Mouse (Mus musculus) gastrocnemius, postnatal 10 days (tissue): ENCODE data around the gene Abcb11. TPM values are rescaled to one million over a fixed set of nuclear protein-coding genes. Genes with fewer than 3 reads are reported as not detected.

Source experiments
- DNase-seq: peaks from one replicate; pipeline ENCODE4 v3.0.0; 2021; ENCODE audit warnings: mixed read lengths
- total RNA-seq, 2 experiments: library from RNA; stranded (reverse); gene quantifications; 2 replicates each; pipeline ENCODE4 v1.2.3; 2021

Gene Abcb11
- total RNA-seq, 2 experiments from 2014 or later: 0.05 TPM; not detected in 1

GRCm38 (mm10) chr2:69264069-69264618, 78.3 kb downstream of the Abcb11 start:
- DNase-seq: no peak

DNA sequence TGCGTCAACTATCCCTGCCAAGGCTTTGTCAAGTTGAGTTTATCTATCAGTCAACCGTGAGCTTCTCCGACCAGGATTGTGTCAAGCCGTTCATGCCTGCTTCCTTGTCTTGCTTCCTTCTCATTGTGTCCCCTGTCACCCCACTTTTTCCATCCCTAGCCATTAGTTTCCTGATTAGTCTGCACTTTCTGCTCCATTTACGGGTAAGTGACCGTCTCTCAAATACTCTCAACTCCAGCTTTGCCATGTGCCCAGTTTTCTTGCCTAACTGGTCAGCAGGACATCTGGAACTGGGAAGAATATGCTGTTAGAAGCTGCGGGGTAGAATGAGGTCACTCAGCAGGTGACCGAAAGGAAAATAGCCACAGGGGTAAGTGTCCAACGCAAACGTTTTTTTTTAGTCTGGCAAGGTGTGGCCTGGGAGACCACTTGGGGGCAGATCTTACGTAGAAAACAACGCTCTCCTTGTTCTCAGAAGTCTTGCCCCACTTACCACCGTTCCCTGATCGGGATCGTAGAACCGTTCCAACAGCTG, 94.1 kb downstream of the Abcb11 start:
- DNase-seq: no peak

GRCm38 (mm10) chr2:69247081-69247480, 95.3 kb downstream of the Abcb11 start:
- no peak for DNase-seq

DNA sequence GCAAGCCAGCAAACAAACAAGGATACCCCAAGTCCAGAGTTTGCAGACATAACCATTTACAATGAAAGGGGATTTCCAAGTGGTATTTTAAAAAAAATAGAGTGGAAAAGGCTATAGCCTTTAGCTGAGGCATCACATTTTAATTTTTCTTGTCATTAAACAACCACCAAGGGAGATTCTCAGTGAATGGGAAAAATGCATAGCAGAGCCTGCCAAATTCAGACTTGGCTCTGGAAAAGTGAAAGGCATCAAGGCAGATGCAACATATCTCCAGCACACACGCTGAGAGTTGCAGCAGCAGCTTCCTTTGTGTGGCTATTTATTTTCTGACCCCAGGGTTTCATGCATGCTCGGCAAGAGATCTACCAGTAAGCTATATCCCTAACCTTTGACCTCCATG, 97.5 kb downstream of the Abcb11 start:
- no peak for DNase-seq

DNA sequence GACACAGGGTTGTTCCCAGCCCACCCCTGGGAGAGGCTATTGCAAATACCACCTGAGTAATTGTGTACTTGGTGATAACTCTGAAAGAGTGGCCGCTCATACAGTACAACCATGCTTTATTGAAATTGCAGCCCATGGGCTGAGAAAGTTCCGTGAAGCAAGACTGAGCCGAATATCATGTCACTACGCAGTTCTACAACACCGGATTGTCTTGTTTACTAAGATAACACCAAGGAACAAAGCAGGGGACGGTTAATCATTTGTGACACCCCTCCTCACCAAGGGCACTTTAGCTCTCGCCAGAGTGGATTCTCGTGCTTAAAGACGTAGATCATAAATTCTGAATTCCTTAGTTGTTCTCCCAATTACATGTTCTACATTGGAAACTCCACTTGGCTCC, 103.1 kb downstream of the Abcb11 start:
- DNase-seq: no peak

DNA sequence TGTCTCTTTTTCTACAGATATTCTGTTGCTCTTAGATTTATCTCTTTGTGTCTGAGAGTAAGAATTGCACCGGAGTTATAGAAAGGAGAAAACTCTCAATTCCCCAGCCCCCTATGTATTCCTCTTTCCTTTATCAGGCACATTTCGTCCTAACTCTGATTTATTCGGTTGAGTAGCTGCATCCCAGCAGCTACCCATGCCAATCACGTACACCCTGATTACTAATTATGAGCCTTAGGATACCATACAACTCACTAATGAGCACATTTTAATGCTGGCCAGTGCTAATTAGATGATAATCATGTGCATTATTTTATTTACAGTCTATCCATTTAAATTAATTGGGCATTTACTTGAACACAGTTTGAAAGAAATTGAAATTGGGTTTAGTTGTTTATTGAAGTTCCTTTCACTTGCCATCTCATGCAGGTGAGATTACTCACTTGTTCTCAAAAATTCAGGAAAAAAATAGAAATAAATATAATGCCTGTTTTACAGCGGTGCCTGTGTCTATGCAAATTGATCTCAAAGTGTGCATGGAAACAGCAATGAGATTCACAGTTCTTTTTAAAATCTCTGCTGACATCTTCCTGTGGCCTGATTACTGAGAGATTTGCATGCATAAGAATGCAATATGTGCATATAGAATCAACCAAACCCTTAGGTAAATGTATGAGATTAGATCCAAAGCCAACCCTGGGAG, 107.3 kb downstream of the Abcb11 start:
- no peak for DNase-seq

- DNase-seq: no peak
These were observed 110.3 kb downstream of the Abcb11 start for GRCm38 (mm10) chr2:69232101-69232500.

DNA sequence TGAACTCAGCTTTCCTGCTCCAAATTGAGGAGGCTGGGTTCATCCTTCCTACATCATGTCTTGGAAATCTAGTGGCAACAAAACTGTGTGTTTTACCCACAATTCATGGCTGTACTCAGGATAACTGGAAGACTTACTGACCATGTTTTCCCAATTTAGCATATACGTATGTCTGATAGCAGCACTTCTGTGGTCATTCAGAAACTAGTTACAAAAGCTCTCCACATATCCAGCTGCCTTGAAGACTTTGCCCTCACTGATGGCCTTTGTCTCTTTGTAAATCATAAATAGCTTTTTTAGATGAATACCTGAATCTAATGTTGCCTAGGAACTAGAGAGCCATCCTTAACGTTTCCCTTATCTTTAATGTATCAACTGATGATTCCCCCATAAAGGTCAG, 112.3 kb downstream of the Abcb11 start:
- DNase-seq: no peak

GRCm38 (mm10) chr2:69228635-69229034, 113.8 kb downstream of the Abcb11 start:
- DNase-seq: no peak

DNA sequence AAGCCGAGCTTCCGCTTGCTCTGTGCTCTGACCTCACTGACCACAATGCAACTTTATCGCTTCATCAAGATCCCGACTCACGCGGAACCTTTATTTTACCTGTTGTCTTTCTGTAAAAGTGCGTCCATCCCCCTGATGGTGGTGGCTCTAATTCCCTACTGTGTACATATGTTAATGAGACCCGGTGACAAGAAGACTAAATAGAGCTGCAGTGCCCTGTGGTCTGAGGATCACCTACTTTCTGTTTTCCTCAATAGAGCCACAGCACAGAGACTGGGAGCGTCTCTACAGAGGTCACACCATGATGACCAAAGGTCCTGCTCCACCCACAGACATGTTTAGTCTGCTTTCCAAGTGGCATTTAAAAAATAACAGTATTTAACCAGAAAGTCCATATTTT, 115.5 kb downstream of the Abcb11 start:
- DNase-seq: no peak

DNA sequence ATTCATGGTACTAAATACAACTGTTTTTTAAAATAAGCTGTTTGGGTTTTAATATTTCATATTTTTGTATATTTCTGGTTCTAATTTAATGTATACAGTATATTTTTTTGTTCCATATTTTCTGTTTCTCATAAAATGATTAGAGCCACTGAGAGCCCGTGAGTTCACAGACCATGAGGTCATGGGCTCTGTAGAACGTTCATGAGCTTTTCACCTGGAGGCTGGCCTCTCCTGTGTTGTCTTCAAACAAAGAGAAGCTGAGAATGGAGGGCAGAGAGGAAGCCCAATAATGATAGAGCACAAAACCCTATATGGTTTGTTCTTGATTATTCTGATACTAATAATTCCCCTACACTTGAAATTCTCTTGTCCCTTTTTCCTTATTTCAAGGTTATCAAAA, 117.7 kb downstream of the Abcb11 start:
- no peak for DNase-seq

GRCm38 (mm10) chr2:69222815-69223214, 119.6 kb downstream of the Abcb11 start:
- no peak for DNase-seq

DNA sequence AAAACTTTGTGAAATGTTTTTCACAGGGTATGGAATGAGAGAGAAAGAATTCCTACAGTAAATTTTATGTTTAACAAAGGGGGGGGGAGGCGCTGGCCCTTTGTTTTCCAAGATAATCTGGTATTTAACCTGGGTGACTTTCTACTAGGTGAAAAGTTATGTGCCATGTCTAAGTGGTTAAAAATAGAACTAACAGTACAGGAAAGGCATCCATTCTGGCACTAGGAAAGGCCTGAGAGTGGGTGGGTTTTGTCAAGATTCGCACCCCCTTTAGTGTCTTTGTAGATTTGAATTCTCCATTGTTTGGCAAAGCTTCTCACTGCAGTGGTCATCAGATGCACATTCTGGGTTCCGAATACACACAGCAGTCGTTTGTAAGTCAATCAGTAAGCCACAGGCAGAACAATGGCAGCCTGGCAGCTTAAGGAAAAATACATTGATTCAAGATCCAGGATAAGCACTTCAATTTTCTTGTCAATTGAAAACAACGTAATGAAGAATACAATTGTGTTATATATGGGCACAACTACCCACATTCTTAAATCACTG, 120.5 kb downstream of the Abcb11 start:
- DNase-seq: no peak

DNA sequence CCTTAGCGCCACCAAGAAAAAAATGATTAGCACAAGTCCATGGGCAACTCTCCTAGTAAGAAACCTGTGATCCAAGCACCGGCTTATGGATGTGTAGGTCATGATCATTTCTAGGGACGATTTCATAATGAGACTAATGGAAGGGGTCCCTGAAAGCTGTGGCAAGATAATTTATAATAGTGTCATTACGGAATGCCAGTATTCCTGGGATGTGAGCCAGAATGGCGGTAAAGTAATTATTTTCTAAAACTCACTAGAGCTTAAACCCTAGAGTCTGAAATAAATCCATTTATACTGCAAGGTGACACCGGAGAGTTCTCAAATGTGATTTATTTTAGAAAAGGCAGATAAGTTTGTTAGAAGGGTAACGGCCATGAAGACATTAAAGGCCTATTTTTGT, 127.2 kb downstream of the Abcb11 start:
- no peak for DNase-seq

DNA sequence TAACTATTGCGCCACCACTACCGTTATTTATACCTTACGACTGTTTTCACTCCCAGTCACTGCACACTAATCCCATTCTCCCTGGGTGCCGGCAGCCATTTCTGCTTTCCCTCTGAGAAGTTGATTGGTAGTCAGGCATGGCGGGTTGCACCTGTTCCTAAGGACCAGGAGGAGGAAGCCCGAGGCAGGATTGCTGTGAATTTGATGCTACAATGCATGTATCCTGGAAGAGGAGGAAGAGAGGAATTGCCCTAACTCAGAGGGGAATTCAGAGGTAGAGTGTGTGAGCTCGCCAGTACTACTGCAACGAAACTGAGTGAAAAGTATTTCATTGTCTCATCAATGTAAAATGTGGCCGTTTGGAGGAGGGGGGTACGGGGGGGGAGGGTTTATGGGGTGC, 129.8 kb downstream of the Abcb11 start:
- no peak for DNase-seq

DNA sequence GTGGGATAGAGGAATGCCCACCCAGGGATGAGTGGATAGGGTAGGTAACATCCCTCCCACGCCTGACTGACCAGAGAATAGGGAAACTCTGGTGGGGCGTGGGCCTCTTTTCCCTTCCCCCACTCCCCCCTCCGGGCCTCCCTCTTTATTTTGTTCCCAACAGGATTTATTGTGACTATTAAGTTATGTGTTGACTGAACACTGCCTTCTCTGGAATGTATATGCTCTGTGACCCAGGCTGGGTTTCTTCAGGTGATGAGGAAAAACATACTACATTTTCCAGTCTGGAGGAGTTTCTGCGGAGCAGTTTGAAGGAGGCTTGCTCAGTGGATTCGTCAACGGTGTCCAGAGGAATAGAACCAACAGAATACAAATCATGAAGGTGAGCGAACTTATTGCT, 131.6 kb downstream of the Abcb11 start, which contains the start of gene G6pc2:
TSS of gene G6pc2 (plus strand) at position 301 of the 400 bp plus-strand sequence.
- no peak for DNase-seq

GRCm38 (mm10) chr2:69209684-69210083, 132.7 kb downstream of the Abcb11 start:
- DNase-seq: no peak

DNA sequence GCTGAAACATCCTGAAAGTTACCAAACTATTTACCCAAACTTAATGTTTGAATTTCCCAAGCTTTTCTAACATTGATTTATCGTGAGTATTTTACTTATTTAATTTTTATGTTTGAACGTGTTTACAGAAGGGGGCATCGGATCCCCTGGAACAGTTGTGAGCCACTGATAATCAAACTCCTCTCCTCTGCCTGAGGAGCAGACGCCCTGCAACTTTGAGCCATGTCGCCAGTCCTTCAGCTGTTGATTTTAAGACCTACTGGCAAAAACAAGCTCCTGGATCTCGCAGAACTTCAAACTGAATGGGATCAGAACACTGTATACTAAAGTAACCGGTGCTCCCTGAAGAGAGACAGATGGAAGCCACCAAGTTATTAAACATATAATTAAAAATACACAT, 135.9 kb downstream of the Abcb11 start:
- no peak for DNase-seq

GRCm38 (mm10) chr2:69205791-69206351, 136.5 kb downstream of the Abcb11 start, which contains the start of gene Spc25:
TSS of gene Spc25 (minus strand) at chr2:69206194.
- peak; percentile 76 for DNase-seq

DNA sequence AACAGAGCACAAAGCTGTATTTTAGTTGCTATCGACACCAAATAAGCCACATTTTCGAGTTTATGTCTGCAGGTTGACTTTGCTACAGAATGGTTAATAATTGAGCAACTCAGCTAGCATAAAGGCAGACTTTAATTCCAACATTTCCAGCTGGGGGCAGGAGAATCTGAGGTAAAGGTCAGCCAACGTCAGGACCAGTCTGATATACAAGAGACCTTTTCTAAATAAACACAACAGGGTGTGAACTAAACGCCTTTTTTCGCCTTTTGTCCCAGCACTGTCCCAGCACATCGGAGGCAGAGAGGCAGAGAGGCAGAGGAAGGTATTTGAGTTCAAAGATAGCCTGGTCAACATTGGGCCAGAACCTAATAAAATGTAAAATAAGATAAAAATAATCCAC, 137.2 kb downstream of the Abcb11 start:
- DNase-seq: no peak

GRCm38 (mm10) chr2:69193555-69193954, 148.9 kb downstream of the Abcb11 start:
- no peak for DNase-seq

DNA sequence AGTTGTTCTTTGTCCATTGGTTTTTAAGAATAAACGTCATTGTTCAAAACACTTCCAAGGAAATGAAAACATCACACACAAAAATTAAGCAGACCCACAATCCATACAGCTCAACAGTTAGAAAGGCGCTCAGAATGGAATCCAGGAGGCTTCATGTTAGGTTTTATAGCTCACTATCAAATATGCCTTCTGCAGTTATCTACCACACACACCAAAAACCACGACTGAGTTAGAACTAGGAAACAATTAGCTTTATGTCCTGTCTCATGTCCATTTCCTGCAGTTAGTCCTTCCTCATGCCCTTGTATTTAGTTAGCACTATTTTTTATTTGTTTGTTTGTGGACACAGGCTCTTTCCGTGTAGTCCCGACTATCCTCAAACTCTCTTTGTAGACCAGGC, 151.4 kb downstream of the Abcb11 start:
- no peak for DNase-seq

DNA sequence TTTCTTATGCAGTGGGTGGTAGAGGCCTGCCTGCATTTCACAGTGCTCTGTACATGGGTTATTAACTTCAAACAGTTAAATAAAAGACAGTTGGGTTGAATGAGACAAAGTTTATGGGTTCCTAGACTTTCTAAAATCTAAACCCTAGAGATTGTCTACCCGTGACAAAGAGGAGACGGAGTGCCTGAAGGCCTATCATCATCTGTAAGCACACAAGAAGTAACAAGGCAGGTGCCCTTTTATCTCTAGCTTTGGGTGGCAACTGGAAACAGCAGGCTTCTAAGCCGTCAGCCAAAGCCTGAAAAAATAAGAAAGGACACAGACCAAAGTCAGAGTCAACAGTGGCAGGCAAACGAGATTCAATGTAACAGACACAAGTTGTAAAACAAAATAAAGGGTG, 153.2 kb downstream of the Abcb11 start:
- no peak for DNase-seq
